Mouse (Mus musculus) large intestine, adult 2 months (tissue): ENCODE results near the gene Tysnd1. TPM values are rescaled to one million over a fixed set of nuclear protein-coding genes. Genes with fewer than 3 reads are reported as not detected.
A peak's percentile ranks its signal among the peaks of the same experiment; 100 is the strongest.

ENCODE experiments used
- DNase-seq: peaks from one replicate; pipeline ENCODE4 v3.0.0-alpha.2; 2012; ENCODE audit warnings: low read depth, low spot score
- WGBS: fragments of 180-500 bp; shearing (Covaris S2); methylation state at CpG from one replicate; pipeline ENCODE4 v1.1.7; 2018; 5-methylcytosine and 5-hydroxymethylcytosine counted together
- polyA plus RNA-seq: library from polyadenylated mRNA; depleted of rRNA; stranded (reverse); fragments of >200 nt; gene quantifications from 2 replicates; pipeline ENCODE4 v1.2.3, GENCODE M21; 2012; rRNA removed

Tysnd1 gene
- polyA plus RNA-seq, 1 experiment = 51.2 TPM

- DNase-seq = no peak
- WGBS = 79% methylated on average over 11 of the region's 11 CpGs
Observed at GRCm38 (mm10) chr10:61729181-61729580, 33.9 kb downstream of the Tysnd1 start.

GRCm38 (mm10) chr10:61730171-61730570 lies 34.9 kb downstream of the Tysnd1 start:
- no peak for DNase-seq
- 96% methylated on average over 6 of the region's 6 CpGs for WGBS

- WGBS = 22% methylated on average over 3 of the region's 3 CpGs
- DNase-seq = peak; percentile 31
Observed at GRCm38 (mm10) chr10:61734377-61734776, 39.1 kb downstream of the Tysnd1 start.

GRCm38 (mm10) chr10:61736671-61737078 lies 41.4 kb downstream of the Tysnd1 start:
- WGBS = 74% methylated on average over 10 of the region's 10 CpGs
- DNase-seq = no peak

- DNase-seq = no peak
- WGBS = 90% methylated on average over 1 of the region's 1 CpGs
Observed at GRCm38 (mm10) chr10:61737537-61737936, 42.2 kb downstream of the Tysnd1 start.

GRCm38 (mm10) chr10:61738126-61738525 lies 42.8 kb downstream of the Tysnd1 start:
- no peak for DNase-seq
- 89% methylated on average over 4 of the region's 4 CpGs for WGBS

GRCm38 (mm10) chr10:61741306-61741705 lies 46.0 kb downstream of the Tysnd1 start:
- 78% methylated on average over 1 of the region's 1 CpGs for WGBS
- no peak for DNase-seq

GRCm38 (mm10) chr10:61741873-61742272 lies 46.6 kb downstream of the Tysnd1 start:
- WGBS = 82% methylated on average over 4 of the region's 4 CpGs
- DNase-seq = no peak

DNA sequence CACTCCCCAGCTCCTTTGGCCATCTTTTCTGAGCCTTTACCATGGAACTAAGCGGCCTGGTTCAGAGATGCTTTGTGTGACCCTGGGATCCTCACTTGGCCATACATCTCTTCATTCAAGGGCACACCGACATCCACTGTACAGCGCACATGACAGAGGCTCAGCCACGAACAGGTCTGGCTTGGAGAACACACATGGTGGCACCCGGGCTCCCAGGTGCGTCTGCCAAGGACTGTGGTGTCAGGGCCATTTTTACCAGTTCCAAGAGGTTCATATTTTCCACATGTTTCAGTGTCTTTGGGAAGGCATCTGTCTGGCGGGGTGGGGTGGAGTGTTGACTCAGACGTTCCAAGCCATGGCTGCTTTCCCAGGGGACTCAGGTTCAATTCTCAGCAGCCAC lies 47.0 kb downstream of the Tysnd1 start:
- 94% methylated on average over 8 of the region's 8 CpGs for WGBS

DNA sequence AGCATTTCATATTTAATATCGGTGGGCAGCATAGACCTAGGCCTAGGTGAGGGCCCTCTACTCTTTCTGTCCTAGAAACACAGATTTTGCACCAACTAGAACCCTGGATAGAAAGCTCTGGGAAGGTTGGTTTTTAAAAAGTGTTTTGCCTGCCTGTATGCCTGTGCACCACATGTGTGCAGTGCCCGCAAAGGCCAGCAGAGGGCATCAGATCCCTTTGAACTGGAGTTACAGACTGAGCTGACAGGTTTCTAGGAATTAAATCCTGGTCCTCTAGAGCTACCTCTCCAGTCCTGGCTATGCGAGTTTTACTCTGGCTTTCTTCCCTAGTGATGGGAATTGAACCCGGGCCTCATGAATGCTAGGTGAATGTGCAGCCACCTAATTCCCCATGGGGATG lies 49.8 kb downstream of the Tysnd1 start:
- DNase-seq = no peak
- 91% methylated on average over 4 of the region's 4 CpGs for WGBS

More for the DNA sequence above, 47.0 kb downstream of the Tysnd1 start:
- DNase-seq = no peak

- 95% methylated on average over 13 of the region's 13 CpGs for WGBS
- no peak for DNase-seq
Observed at GRCm38 (mm10) chr10:61747302-61747701, 52.0 kb downstream of the Tysnd1 start.

GRCm38 (mm10) chr10:61750014-61750413 lies 54.7 kb downstream of the Tysnd1 start:
- WGBS = 50% methylated on average over 9 of the region's 9 CpGs
- DNase-seq = no peak

DNA sequence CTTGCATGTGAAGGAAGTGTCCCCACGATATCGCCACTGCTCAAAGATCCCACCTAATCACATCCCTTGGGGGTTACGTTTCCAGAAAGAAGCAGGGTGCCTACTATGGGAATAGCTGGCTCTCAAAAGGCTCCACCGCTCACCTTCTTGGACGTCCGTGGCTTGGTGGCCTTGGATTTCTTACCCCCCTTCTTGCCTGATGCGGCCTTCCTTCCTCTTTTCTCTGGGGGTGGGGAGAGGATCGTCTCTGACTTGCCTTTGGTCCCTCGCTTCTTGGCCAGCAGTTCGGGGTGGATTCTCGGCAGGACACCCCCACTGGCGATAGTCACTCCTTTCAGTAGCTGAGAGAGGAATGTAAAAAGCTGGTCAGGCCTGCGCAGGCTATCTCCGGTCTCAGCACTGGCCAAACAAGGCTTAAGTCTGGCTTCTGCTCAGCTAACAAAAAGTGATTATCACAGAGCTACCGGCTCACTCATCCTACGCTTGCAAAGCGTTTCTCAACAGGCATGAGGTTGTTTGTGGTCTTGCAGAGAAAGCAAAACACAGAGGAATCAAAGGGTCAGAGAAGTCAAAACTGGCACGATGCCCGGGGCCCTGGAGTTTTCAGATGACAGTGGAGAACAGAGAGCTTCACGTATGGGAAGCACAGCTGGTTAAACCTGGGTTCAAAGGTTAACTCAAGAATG lies 56.4 kb downstream of the Tysnd1 start:
- no peak for DNase-seq
- 66% methylated on average over 20 of the region's 20 CpGs for WGBS

Other genes with a start within 250 kb of the Tysnd1 start
- gene Eif4ebp2, start 242.9 kb upstream of the Tysnd1 start, polyA plus RNA-seq = 63.8 and 102 TPM in 2 replicates
- gene Lrrc20, start 219.7 kb upstream of the Tysnd1 start, polyA plus RNA-seq = 7.8 and 9.2 TPM in 2 replicates
- gene Npffr1, start 100.0 kb upstream of the Tysnd1 start, polyA plus RNA-seq = not detected in 2 replicates
- 79.4 and 101 TPM in 2 replicates for gene Ppa1, start 47.0 kb upstream of the Tysnd1 start, polyA plus RNA-seq
- 51.1 and 51.8 TPM in 2 replicates for gene Sar1a, start 15.2 kb upstream of the Tysnd1 start, polyA plus RNA-seq
- gene Aifm2, start 19.7 kb downstream of the Tysnd1 start, polyA plus RNA-seq = 9.8 and 13.9 TPM in 2 replicates
- 2.3 and 2.4 TPM in 2 replicates for gene H2afy2, start 88.6 kb downstream of the Tysnd1 start, polyA plus RNA-seq